Mouse (Mus musculus): Measurements from ENCODE around the gene Gab1. TPM values are rescaled to one million over a fixed set of nuclear protein-coding genes. Genes with fewer than 3 reads are reported as not detected.

Gab1 gene
- 21.5 and 22.4 TPM in 2 replicates for polyA plus RNA-seq (2015; fragmentation: Nextera tagmentation; extraction: Ambion mirVana)

- Histone ChIP-seq H3K4me3 (ENCODE audit: low read length) (peak within 1 kb of the TSS; percentile 93), H3K27me3 (ENCODE audit: control insufficient read depth, insufficient read depth, low read depth, low read length) (no peaks in the 10 kb centered on the region), H3K36me3 (ENCODE audit: control insufficient read depth, insufficient read depth, low read length) (no peaks in the 10 kb centered on the region), H3K27ac (ENCODE audit: low read length) (peak within 1 kb of the TSS; percentile 100), H3K9ac (ENCODE audit: low read length) (peak within 1 kb of the TSS; percentile 97), H3K9me3 (ENCODE audit: control insufficient read depth, low read length) (no peaks in the 10 kb centered on the region; the same call in 1 of the 2 replicates), H3K4me2 (ENCODE audit: low read depth, low read length) (peak within 1 kb of the TSS; percentile 75), H3K4me1 (replicated peaks; ENCODE audit: control insufficient read depth, insufficient read depth, low read length) (peaks cover 13% of the 10 kb centered on the region)
- peak; percentile 95 for ATAC-seq (ENCODE audit: low read depth)
- WGBS: 1% methylated on average over 50 of the region's 70 CpGs
These were observed at the start of gene Gab1 for GRCm38 (mm10) chr8:80880196-80881106. Gene Gab1 (minus strand): TSS chr8:80880519.

- Histone ChIP-seq H3K36me3 (ENCODE audit: control insufficient read depth, insufficient read depth, low read length) (no peaks in the 10 kb centered on the region), H3K4me3 (ENCODE audit: low read length) (no peak overlapping the region), H3K4me1 (replicated peaks; ENCODE audit: control insufficient read depth, insufficient read depth, low read length) (peaks cover 5% of the 10 kb centered on the region; the same call in 1 of the 2 replicates), H3K27me3 (ENCODE audit: control insufficient read depth, insufficient read depth, low read depth, low read length) (no peaks in the 10 kb centered on the region), H3K9ac (ENCODE audit: low read length) (no peak overlapping the region), H3K27ac (ENCODE audit: low read length) (peak overlapping the region; percentile 21), H3K9me3 (ENCODE audit: control insufficient read depth, low read length) (no peaks in the 10 kb centered on the region), H3K4me2 (ENCODE audit: low read depth, low read length) (no peak overlapping the region)
- no peak for ATAC-seq (ENCODE audit: low read depth)
These were observed 48.5 kb upstream of the Gab1 start for GRCm38 (mm10) chr8:80928770-80929169.

- no peaks in the 10 kb centered on the region for H3K36me3 ChIP-seq (ENCODE audit: control insufficient read depth, insufficient read depth, low read length)
- no peak overlapping the region for H3K4me3 ChIP-seq (ENCODE audit: low read length)
- 54% methylated on average over 9 of the region's 9 CpGs for WGBS
- ATAC-seq (ENCODE audit: low read depth): peak; percentile 29; the same call in 1 of the 2 replicates
- H3K4me2 ChIP-seq (ENCODE audit: low read depth, low read length): no peak overlapping the region
- H3K27ac ChIP-seq (ENCODE audit: low read length): peak overlapping the region; percentile 86
- H3K9me3 ChIP-seq (ENCODE audit: control insufficient read depth, low read length): no peaks in the 10 kb centered on the region
- H3K4me1 ChIP-seq (replicated peaks; ENCODE audit: control insufficient read depth, insufficient read depth, low read length): peaks cover 15% of the 10 kb centered on the region; the same call in 1 of the 2 replicates
- no peaks in the 10 kb centered on the region for H3K27me3 ChIP-seq (ENCODE audit: control insufficient read depth, insufficient read depth, low read depth, low read length)
- H3K9ac ChIP-seq (ENCODE audit: low read length): no peak overlapping the region
These were observed 43.5 kb upstream of the Gab1 start for GRCm38 (mm10) chr8:80923794-80924316.

GRCm38 (mm10) chr8:80922642-80923041 lies 42.3 kb upstream of the Gab1 start:
- WGBS: 37% methylated on average over 6 of the region's 6 CpGs
- H3K4me3 ChIP-seq (ENCODE audit: low read length): no peak overlapping the region
- H3K27me3 ChIP-seq (ENCODE audit: control insufficient read depth, insufficient read depth, low read depth, low read length): no peaks in the 10 kb centered on the region
- H3K9me3 ChIP-seq (ENCODE audit: control insufficient read depth, low read length): no peaks in the 10 kb centered on the region
- no peak overlapping the region for H3K9ac ChIP-seq (ENCODE audit: low read length)
- peak; percentile 96 for ATAC-seq (ENCODE audit: low read depth)
- H3K4me1 ChIP-seq (replicated peaks; ENCODE audit: control insufficient read depth, insufficient read depth, low read length): peaks cover 15% of the 10 kb centered on the region; the same call in 1 of the 2 replicates
- H3K36me3 ChIP-seq (ENCODE audit: control insufficient read depth, insufficient read depth, low read length): no peaks in the 10 kb centered on the region
- peak overlapping the region; percentile 86 for H3K27ac ChIP-seq (ENCODE audit: low read length)
- H3K4me2 ChIP-seq (ENCODE audit: low read depth, low read length): no peak overlapping the region

GRCm38 (mm10) chr8:80919130-80919529 lies 38.8 kb upstream of the Gab1 start:
- H3K4me2 ChIP-seq (ENCODE audit: low read depth, low read length): no peak overlapping the region
- peaks cover 17% of the 10 kb centered on the region; the same call in 1 of the 2 replicates for H3K4me1 ChIP-seq (replicated peaks; ENCODE audit: control insufficient read depth, insufficient read depth, low read length)
- no peak overlapping the region for H3K9ac ChIP-seq (ENCODE audit: low read length)
- 78% methylated on average over 4 of the region's 4 CpGs for WGBS
- no peak for ATAC-seq (ENCODE audit: low read depth)
- H3K4me3 ChIP-seq (ENCODE audit: low read length): no peak overlapping the region
- no peaks in the 10 kb centered on the region for H3K9me3 ChIP-seq (ENCODE audit: control insufficient read depth, low read length)
- H3K36me3 ChIP-seq (ENCODE audit: control insufficient read depth, insufficient read depth, low read length): no peaks in the 10 kb centered on the region
- no peak overlapping the region for H3K27ac ChIP-seq (ENCODE audit: low read length)
- no peaks in the 10 kb centered on the region for H3K27me3 ChIP-seq (ENCODE audit: control insufficient read depth, insufficient read depth, low read depth, low read length)

GRCm38 (mm10) chr8:80918531-80918930 lies 38.2 kb upstream of the Gab1 start:
- WGBS: 96% methylated on average over 6 of the region's 6 CpGs
- H3K4me3 ChIP-seq (ENCODE audit: low read length): no peak overlapping the region
- no peaks in the 10 kb centered on the region for H3K36me3 ChIP-seq (ENCODE audit: control insufficient read depth, insufficient read depth, low read length)
- no peak overlapping the region for H3K27ac ChIP-seq (ENCODE audit: low read length)
- H3K9ac ChIP-seq (ENCODE audit: low read length): no peak overlapping the region
- peaks cover 15% of the 10 kb centered on the region; the same call in 1 of the 2 replicates for H3K4me1 ChIP-seq (replicated peaks; ENCODE audit: control insufficient read depth, insufficient read depth, low read length)
- ATAC-seq (ENCODE audit: low read depth): no peak
- no peak overlapping the region for H3K4me2 ChIP-seq (ENCODE audit: low read depth, low read length)
- H3K9me3 ChIP-seq (ENCODE audit: control insufficient read depth, low read length): no peaks in the 10 kb centered on the region
- H3K27me3 ChIP-seq (ENCODE audit: control insufficient read depth, insufficient read depth, low read depth, low read length): no peaks in the 10 kb centered on the region

GRCm38 (mm10) chr8:80916463-80917235 lies 36.3 kb upstream of the Gab1 start:
- Histone ChIP-seq H3K9me3 (ENCODE audit: control insufficient read depth, low read length) (no peaks in the 10 kb centered on the region), H3K36me3 (ENCODE audit: control insufficient read depth, insufficient read depth, low read length) (no peaks in the 10 kb centered on the region), H3K27me3 (ENCODE audit: control insufficient read depth, insufficient read depth, low read depth, low read length) (no peaks in the 10 kb centered on the region), H3K4me1 (replicated peaks; ENCODE audit: control insufficient read depth, insufficient read depth, low read length) (peaks cover 19% of the 10 kb centered on the region; the same call in 1 of the 2 replicates), H3K27ac (ENCODE audit: low read length) (peak overlapping the region; percentile 25; the same call in 1 of the 2 replicates), H3K4me3 (ENCODE audit: low read length) (no peak overlapping the region), H3K9ac (ENCODE audit: low read length) (no peak overlapping the region), H3K4me2 (ENCODE audit: low read depth, low read length) (no peak overlapping the region)
- ATAC-seq (ENCODE audit: low read depth): peak; percentile 23
- WGBS: 61% methylated on average over 11 of the region's 11 CpGs

GRCm38 (mm10) chr8:80913016-80913748 lies 32.9 kb upstream of the Gab1 start:
- Histone ChIP-seq H3K4me2 (ENCODE audit: low read depth, low read length) (no peak overlapping the region), H3K27me3 (ENCODE audit: control insufficient read depth, insufficient read depth, low read depth, low read length) (no peaks in the 10 kb centered on the region), H3K4me3 (ENCODE audit: low read length) (no peak overlapping the region), H3K36me3 (ENCODE audit: control insufficient read depth, insufficient read depth, low read length) (no peaks in the 10 kb centered on the region), H3K27ac (ENCODE audit: low read length) (peak overlapping the region; percentile 93), H3K9ac (ENCODE audit: low read length) (no peak overlapping the region), H3K9me3 (ENCODE audit: control insufficient read depth, low read length) (no peaks in the 10 kb centered on the region), H3K4me1 (replicated peaks; ENCODE audit: control insufficient read depth, insufficient read depth, low read length) (peaks cover 22% of the 10 kb centered on the region)
- WGBS: 94% methylated on average over 1 of the region's 1 CpGs
- peak; percentile 94 for ATAC-seq (ENCODE audit: low read depth)
